In genomic region chr7:34781217-34781616, GRCm38 (mm10) we compare ENCODE assay signal across 18 mouse cellular contexts. TPM values are rescaled to one million over a fixed set of nuclear protein-coding genes. Genes with fewer than 3 reads are reported as not detected.
DNase-seq lines count a peak whose midpoint lies in the region; ATAC-seq and TF ChIP-seq lines count a peak whose summit lies in the region.
"Had no signal": no experiment of that assay in that cellular context is flagged by ENCODE, and none has a peak within 500 bp of the region (broad histone marks: within the 10 kb centered on the region; RNA-seq: fewer than 3 reads in every experiment).

No protein-coding gene starts in this region.

- 90% methylated on average over 2 of the region's 2 CpGs for WGBS in intestine, postnatal 0 days
- WGBS in intestine, embryonic 16.5 days: 92% methylated on average over 2 of the region's 2 CpGs
- WGBS in lung, adult 2 months: 90% methylated on average over 2 of the region's 2 CpGs

- H3K4me2 ChIP-seq in intestine, postnatal 0 days (replicated peaks; ENCODE audit: low read depth): no peak overlapping the region
- H3K4me2 ChIP-seq in intestine, embryonic 16.5 days (ENCODE audit: low read depth, low read length): no peak overlapping the region
- H3K4me2 ChIP-seq: embryonic facial prominence, embryonic 12.5 days; hindbrain, embryonic 13.5 days; intestine, embryonic 15.5 days; neural tube, embryonic 13.5 days had no signal

- H3K4me3 ChIP-seq in intestine, postnatal 0 days (ENCODE audit: low read depth, low read length): no peak overlapping the region
- H3K4me3 ChIP-seq in intestine, embryonic 16.5 days (ENCODE audit: low read length): no peak overlapping the region
- no peak overlapping the region for H3K4me3 ChIP-seq in lung, adult 2 months (replicated peaks; ENCODE audit: extremely low read depth, low read depth, low read length)
- H3K4me3 ChIP-seq: embryonic facial prominence, embryonic 12.5 days; hindbrain, embryonic 13.5 days; intestine, embryonic 15.5 days; neural tube, embryonic 13.5 days had no signal

- DNase-seq in lung, adult 2 months: no peak
- no peak for DNase-seq in lung, postnatal 4 days
- peak; percentile 56 for DNase-seq in ES-CJ7 (ENCODE audit: low read depth, low spot score)
- DNase-seq in brain, embryonic 14.5 days (ENCODE audit: low read depth): no peak
- DNase-seq in frontal cortex, postnatal 25 days (ENCODE audit: low spot score in 2 of 2): no peak
- DNase-seq: adrenal gland, postnatal 14 days; cerebellum, adult 9-10 months; gastrocnemius, postnatal 14 days; kidney, postnatal 14 days; layer of hippocampus, adult 9-11 months; right cerebral cortex, postnatal 25 days; thymus, adult 18-20 months had no signal

- H3K27me3 ChIP-seq in intestine, postnatal 0 days (replicated peaks; ENCODE audit: control insufficient read depth, insufficient read depth, low read length): no peaks in the 10 kb centered on the region
- no peaks in the 10 kb centered on the region for H3K27me3 ChIP-seq in intestine, embryonic 16.5 days (replicated peaks; ENCODE audit: control insufficient read depth, insufficient read depth, low read length)
- H3K27me3 ChIP-seq: embryonic facial prominence, embryonic 12.5 days; hindbrain, embryonic 13.5 days; intestine, embryonic 15.5 days; neural tube, embryonic 13.5 days had no signal

- no peak for TF ChIP-seq POLR2A in lung, adult 2 months (IDR thresholded peaks at IDR 0.05; ENCODE audit: borderline replicate concordance, extremely low read depth, low read depth, low read length)
- TF ChIP-seq POLR2A in brain, embryonic 14.5 days (IDR thresholded peaks at IDR 0.05; ENCODE audit: borderline replicate concordance, extremely low read depth, insufficient read depth, insufficient read length, poor library complexity, severe bottlenecking): no peak

- H3K9ac ChIP-seq in intestine, postnatal 0 days (ENCODE audit: low read depth, low read length): no peak overlapping the region
- no peak overlapping the region for H3K9ac ChIP-seq in intestine, embryonic 16.5 days (ENCODE audit: low read depth, low read length)
- H3K9ac ChIP-seq: embryonic facial prominence, embryonic 12.5 days; hindbrain, embryonic 13.5 days; intestine, embryonic 15.5 days; neural tube, embryonic 13.5 days had no signal

- no peaks in the 10 kb centered on the region for H3K4me1 ChIP-seq in intestine, postnatal 0 days (replicated peaks; ENCODE audit: control insufficient read depth, insufficient read depth, low read length)
- no peaks in the 10 kb centered on the region for H3K4me1 ChIP-seq in intestine, embryonic 16.5 days (ENCODE audit: control insufficient read depth, insufficient read depth, low read length)
- no peaks in the 10 kb centered on the region for H3K4me1 ChIP-seq in lung, adult 2 months (ENCODE audit: control insufficient read depth, insufficient read depth, low read length)
- H3K4me1 ChIP-seq: intestine, embryonic 15.5 days had no signal

- peak; percentile 32; the same call in 1 of the 2 replicates for TF ChIP-seq CTCF in intestine, postnatal 0 days (IDR thresholded peaks at IDR 0.05; ENCODE audit: low read depth)
- 0 out of 2 replicates have a peak, but pooled peaks have one; percentile 28 for TF ChIP-seq CTCF in lung, adult 2 months (IDR thresholded peaks at IDR 0.05; ENCODE audit: insufficient read depth, low read length)
- peak; percentile 31; the same call in 1 of the 2 replicates for TF ChIP-seq CTCF in brain, embryonic 14.5 days (IDR thresholded peaks at IDR 0.05; ENCODE audit: borderline replicate concordance, extremely low read depth, insufficient read depth, insufficient read length)

- no peaks in the 10 kb centered on the region for H3K9me3 ChIP-seq in intestine, postnatal 0 days (ENCODE audit: control insufficient read depth)
- no peaks in the 10 kb centered on the region for H3K9me3 ChIP-seq in intestine, embryonic 16.5 days (ENCODE audit: control insufficient read depth, low read length)
- H3K9me3 ChIP-seq: intestine, embryonic 15.5 days; neural tube, embryonic 13.5 days had no signal

- no peaks in the 10 kb centered on the region for H3K36me3 ChIP-seq in intestine, postnatal 0 days (ENCODE audit: control insufficient read depth, insufficient read depth)
- no peaks in the 10 kb centered on the region for H3K36me3 ChIP-seq in intestine, embryonic 16.5 days (ENCODE audit: control insufficient read depth, insufficient read depth, low read length)
- H3K36me3 ChIP-seq: embryonic facial prominence, embryonic 12.5 days; hindbrain, embryonic 13.5 days; intestine, embryonic 15.5 days; neural tube, embryonic 13.5 days had no signal

- no peak for ATAC-seq in intestine, postnatal 0 days
- no peak for ATAC-seq in intestine, embryonic 16.5 days
- ATAC-seq: intestine, embryonic 15.5 days had no signal

- H3K27ac ChIP-seq in intestine, postnatal 0 days (ENCODE audit: low read depth, low read length): no peak overlapping the region
- H3K27ac ChIP-seq in intestine, embryonic 16.5 days (ENCODE audit: low read length): no peak overlapping the region
- H3K27ac ChIP-seq: embryonic facial prominence, embryonic 12.5 days; hindbrain, embryonic 13.5 days; intestine, embryonic 15.5 days; neural tube, embryonic 13.5 days had no signal

RNA-seq across cellular contexts. Expression of gene Chst8, which starts 31.3 kb away (rescaled TPM):
- polyA plus RNA-seq in intestine, postnatal 0 days (2015; fragmentation: Nextera tagmentation; extraction: Ambion mirVana): 2.7 and 3.5 TPM in 2 replicates
- polyA plus RNA-seq in intestine, embryonic 16.5 days (2015; fragmentation: Nextera tagmentation; extraction: Ambion mirVana): 3.9 TPM in 2 replicates
- 5.3 and 14.2 TPM in 2 replicates for polyA plus RNA-seq in lung, adult 2 months (2012; rRNA removed)
- polyA plus RNA-seq in brain, embryonic 14.5 days (2012; rRNA removed): 13.3 and 13.6 TPM in 2 replicates
